Mouse (Mus musculus): Measurements from ENCODE around the gene Zfand2a.

DNA sequence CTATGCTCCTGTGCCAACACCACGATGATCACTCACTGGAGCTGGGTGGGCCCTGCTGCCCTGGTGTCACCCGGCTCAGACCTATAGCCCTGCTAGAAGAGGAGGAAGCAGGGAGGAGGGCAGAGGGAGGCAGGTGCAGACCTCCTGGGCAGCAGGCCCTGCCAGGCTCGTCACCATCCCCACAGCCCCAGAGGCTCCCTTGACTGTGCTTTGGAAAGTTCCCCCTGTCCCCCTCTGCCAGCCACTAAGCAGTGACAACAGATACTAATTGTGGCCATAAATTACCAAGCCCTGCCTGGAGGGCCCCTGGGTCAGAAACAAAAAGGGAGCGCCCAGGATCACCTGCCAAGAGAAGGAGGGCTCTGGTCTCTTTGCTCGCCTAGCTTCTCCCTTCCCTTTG lies 9.3 kb upstream of the Zfand2a start:
- TF ChIP-seq HCFC1 (IDR thresholded peaks at IDR 0.05; ENCODE audit: borderline replicate concordance, insufficient read depth, low read length) (no peak), MAFK (IDR thresholded peaks at IDR 0.05; ENCODE audit: insufficient read depth, low read depth, low read length) (no peak), ZC3H11A (IDR thresholded peaks at IDR 0.05; ENCODE audit: borderline replicate concordance, low read depth, low read length) (no peak), ZNF384 (IDR thresholded peaks at IDR 0.05; ENCODE audit: low read depth, low read length) (no peak), CHD2 (IDR thresholded peaks at IDR 0.05; ENCODE audit: low read depth, low read length) (no peak)
